Mouse (Mus musculus) liver, embryonic 16.5 days (tissue): Measurements from ENCODE around the gene Otub1. TPM values are rescaled to one million over a fixed set of nuclear protein-coding genes. Genes with fewer than 3 reads are reported as not detected.

Experiments used
- polyA plus RNA-seq: library from polyadenylated mRNA; unstranded; fragments of >200 nt; fragmentation: Nextera tagmentation; extraction: Ambion mirVana; gene quantifications from 2 replicates; pipeline ENCODE4 v1.2.1, GENCODE M21; 2015

Gene Otub1
- polyA plus RNA-seq, 1 experiment from 2014 or later, result 50.9 TPM

Other genes with a start within 250 kb of the Otub1 start
- gene Ppp1r14b, start 231.3 kb downstream of the Otub1 start, polyA plus RNA-seq, result 15.9 and 17.4 TPM in 2 replicates
- 4.8 and 6.6 TPM in 2 replicates for gene Plcb3, start 229.8 kb downstream of the Otub1 start, polyA plus RNA-seq
- 91.1 and 101 TPM in 2 replicates for gene Fkbp2, start 225.8 kb downstream of the Otub1 start, polyA plus RNA-seq
- 7.7 and 10.5 TPM in 2 replicates for gene Vegfb, start 218.7 kb downstream of the Otub1 start, polyA plus RNA-seq
- gene Dnajc4, start 213.7 kb downstream of the Otub1 start, polyA plus RNA-seq, result 9.9 and 10.5 TPM in 2 replicates
- 10.1 and 10.5 TPM in 2 replicates for gene Nudt22, start 210.2 kb downstream of the Otub1 start, polyA plus RNA-seq
- gene Trpt1, start 210.2 kb downstream of the Otub1 start, polyA plus RNA-seq, result 1.6 and 2.5 TPM in 2 replicates
- gene Fermt3, start 186.8 kb downstream of the Otub1 start, polyA plus RNA-seq, result 103 and 105 TPM in 2 replicates
- gene Stip1, start 166.3 kb downstream of the Otub1 start, polyA plus RNA-seq, result 103 and 104 TPM in 2 replicates
- 4.6 and 5.8 TPM in 2 replicates for gene Macrod1, start 149.5 kb downstream of the Otub1 start, polyA plus RNA-seq
- gene Flrt1, start 100.6 kb downstream of the Otub1 start, polyA plus RNA-seq, result 0.09 and 0.19 TPM in 2 replicates
- 563 and 565 TPM in 2 replicates for gene Cox8a, start 11.3 kb upstream of the Otub1 start, polyA plus RNA-seq
- 22.1 TPM in 2 replicates for gene Naa40, start 34.9 kb upstream of the Otub1 start, polyA plus RNA-seq
- 0.27 and 0.47 TPM in 2 replicates for gene Rcor2, start 61.0 kb upstream of the Otub1 start, polyA plus RNA-seq
- 13.8 and 15.3 TPM in 2 replicates for gene Mark2, start 135.5 kb upstream of the Otub1 start, polyA plus RNA-seq
- 2.7 and 2.8 TPM in 2 replicates for gene Spindoc, start 176.7 kb upstream of the Otub1 start, polyA plus RNA-seq
- gene 2700081O15Rik, start 211.3 kb upstream of the Otub1 start, polyA plus RNA-seq, result 0.55 and 0.61 TPM in 2 replicates